ENCODE assay signal across 28 mouse cellular contexts in genomic region chr9:7669674-7670073, GRCm38 (mm10). TPM values are rescaled to one million over a fixed set of nuclear protein-coding genes. Genes with fewer than 3 reads are reported as not detected.
A peak's percentile ranks its signal among the peaks of the same experiment; 100 is the strongest.
DNase-seq lines count a peak whose midpoint lies in the region; ATAC-seq and TF ChIP-seq lines count a peak whose summit lies in the region.
"Had no signal": no experiment of that assay in that cellular context is flagged by ENCODE, and none has a peak within 500 bp of the region (broad histone marks: within the 10 kb centered on the region; RNA-seq: fewer than 3 reads in every experiment).

No protein-coding gene starts in this region.

- H3K4me2 ChIP-seq in embryonic facial prominence, embryonic 13.5 days = no peak overlapping the region
- no peak overlapping the region for H3K4me2 ChIP-seq in embryonic facial prominence, embryonic 14.5 days (ENCODE audit: low read depth, low read length)
- H3K4me2 ChIP-seq in embryonic facial prominence, embryonic 15.5 days (replicated peaks) = no peak overlapping the region
- no peak overlapping the region for H3K4me2 ChIP-seq in lung, postnatal 0 days (replicated peaks; ENCODE audit: low read depth, low read length)

- no peak for TF ChIP-seq EP300 in lung, postnatal 0 days (IDR thresholded peaks at IDR 0.05)

- no peak overlapping the region for H3K9ac ChIP-seq in embryonic facial prominence, embryonic 13.5 days
- H3K9ac ChIP-seq in embryonic facial prominence, embryonic 14.5 days (ENCODE audit: low read depth, low read length) = no peak overlapping the region
- H3K9ac ChIP-seq in embryonic facial prominence, embryonic 15.5 days = no peak overlapping the region
- no peak overlapping the region for H3K9ac ChIP-seq in lung, postnatal 0 days (replicated peaks; ENCODE audit: low read depth)

- H3K36me3 ChIP-seq in embryonic facial prominence, embryonic 13.5 days = no peaks in the 10 kb centered on the region
- H3K36me3 ChIP-seq in embryonic facial prominence, embryonic 10.5 days (replicated peaks) = no peaks in the 10 kb centered on the region
- H3K36me3 ChIP-seq in embryonic facial prominence, embryonic 14.5 days (ENCODE audit: control insufficient read depth, insufficient read depth, low read length) = no peaks in the 10 kb centered on the region
- H3K36me3 ChIP-seq in embryonic facial prominence, embryonic 15.5 days = no peaks in the 10 kb centered on the region
- H3K36me3 ChIP-seq in lung, postnatal 0 days (ENCODE audit: insufficient read depth, low read length) = no peaks in the 10 kb centered on the region
- H3K36me3 ChIP-seq: G1E had no signal

- no peaks in the 10 kb centered on the region for H3K27me3 ChIP-seq in embryonic facial prominence, embryonic 13.5 days
- no peaks in the 10 kb centered on the region for H3K27me3 ChIP-seq in embryonic facial prominence, embryonic 10.5 days (replicated peaks; ENCODE audit: low read depth, poor library complexity, severe bottlenecking)
- H3K27me3 ChIP-seq in embryonic facial prominence, embryonic 14.5 days (replicated peaks; ENCODE audit: control insufficient read depth, insufficient read depth, low read length) = no peaks in the 10 kb centered on the region
- no peaks in the 10 kb centered on the region for H3K27me3 ChIP-seq in embryonic facial prominence, embryonic 15.5 days
- no peaks in the 10 kb centered on the region for H3K27me3 ChIP-seq in lung, postnatal 0 days (replicated peaks; ENCODE audit: insufficient read depth, low read length)
- H3K27me3 ChIP-seq: CH12.LX, Patski had no signal

- no peaks in the 10 kb centered on the region for H3K4me1 ChIP-seq in embryonic facial prominence, embryonic 13.5 days
- H3K4me1 ChIP-seq in embryonic facial prominence, embryonic 10.5 days = peaks cover 6% of the 10 kb centered on the region; the same call in 1 of the 2 replicates
- no peaks in the 10 kb centered on the region for H3K4me1 ChIP-seq in embryonic facial prominence, embryonic 14.5 days (ENCODE audit: control insufficient read depth, insufficient read depth, low read length)
- H3K4me1 ChIP-seq in embryonic facial prominence, embryonic 15.5 days = no peaks in the 10 kb centered on the region
- H3K4me1 ChIP-seq in lung, postnatal 0 days (ENCODE audit: insufficient read depth, low read depth, low read length) = no peaks in the 10 kb centered on the region

- H3K9me3 ChIP-seq in embryonic facial prominence, embryonic 13.5 days = no peaks in the 10 kb centered on the region
- H3K9me3 ChIP-seq in embryonic facial prominence, embryonic 10.5 days = no peaks in the 10 kb centered on the region
- H3K9me3 ChIP-seq in embryonic facial prominence, embryonic 14.5 days (ENCODE audit: control insufficient read depth, low read length) = no peaks in the 10 kb centered on the region
- H3K9me3 ChIP-seq in embryonic facial prominence, embryonic 15.5 days (replicated peaks) = no peaks in the 10 kb centered on the region
- no peaks in the 10 kb centered on the region for H3K9me3 ChIP-seq in lung, postnatal 0 days (ENCODE audit: low read length)
- H3K9me3 ChIP-seq: G1E had no signal

- no peak for TF ChIP-seq CTCF in lung, postnatal 0 days (IDR thresholded peaks at IDR 0.05)

- 52% methylated on average over 1 of the region's 1 CpGs for whole genome bisulfite sequencing in embryonic facial prominence, embryonic 13.5 days
- 90% methylated on average over 1 of the region's 1 CpGs for WGBS in embryonic facial prominence, embryonic 10.5 days
- WGBS in embryonic facial prominence, embryonic 14.5 days = 43% methylated on average over 1 of the region's 1 CpGs
- WGBS in embryonic facial prominence, embryonic 15.5 days = 73% methylated on average over 1 of the region's 1 CpGs
- WGBS in lung, postnatal 0 days = 83% methylated on average over 1 of the region's 1 CpGs

- H3K27ac ChIP-seq in embryonic facial prominence, embryonic 13.5 days = peak overlapping the region; percentile 14; the same call in 1 of the 2 replicates
- H3K27ac ChIP-seq in embryonic facial prominence, embryonic 10.5 days (replicated peaks) = no peak overlapping the region
- H3K27ac ChIP-seq in embryonic facial prominence, embryonic 14.5 days (replicated peaks; ENCODE audit: low read depth, low read length) = no peak overlapping the region
- H3K27ac ChIP-seq in embryonic facial prominence, embryonic 15.5 days (replicated peaks) = no peak overlapping the region
- no peak overlapping the region for H3K27ac ChIP-seq in lung, postnatal 0 days (ENCODE audit: low read length)

- no peak overlapping the region for H3K4me3 ChIP-seq in embryonic facial prominence, embryonic 13.5 days
- H3K4me3 ChIP-seq in embryonic facial prominence, embryonic 10.5 days = no peak overlapping the region
- H3K4me3 ChIP-seq in embryonic facial prominence, embryonic 14.5 days (ENCODE audit: low read depth, low read length) = no peak overlapping the region
- H3K4me3 ChIP-seq in embryonic facial prominence, embryonic 15.5 days (replicated peaks) = no peak overlapping the region
- no peak overlapping the region for H3K4me3 ChIP-seq in lung, postnatal 0 days (ENCODE audit: low read depth, low read length)

- ATAC-seq in embryonic facial prominence, embryonic 13.5 days (ENCODE audit: insufficient number of reproducible peaks, insufficient read depth, low FRiP score, low TSS enrichment, low read depth) = peak; percentile 52; the same call in 1 of the 2 replicates
- peak; percentile 44; the same call in 1 of the 2 replicates for ATAC-seq in embryonic facial prominence, embryonic 14.5 days (ENCODE audit: low read depth)
- peak; percentile 47; the same call in 1 of the 2 replicates for ATAC-seq in embryonic facial prominence, embryonic 15.5 days (ENCODE audit: insufficient number of reproducible peaks, low FRiP score, low TSS enrichment, low read depth)
- no peak for ATAC-seq in lung, postnatal 0 days
- ATAC-seq: activated CD4-positive, CD25-positive, alpha-beta regulatory T cell, adult 4 months; CD4-positive, CD25-positive, alpha-beta regulatory T cell, adult 4 months; Patski had no signal

- DNase-seq in embryonic facial prominence, embryonic 10.5 days (ENCODE audit: low spot score) = no peak
- DNase-seq in heart, adult 11 months = peak; percentile 1
- DNase-seq in heart, postnatal 4 days = no peak
- peak; percentile 70 for DNase-seq in embryonic facial prominence, embryonic 14.5 days (ENCODE audit: low spot score)
- DNase-seq in lung, postnatal 0 days (ENCODE audit: low spot score) = no peak
- no peak for DNase-seq in kidney, adult 9 months
- DNase-seq: adrenal gland, adult 2 months; adrenal gland, adult 8-10 months; adrenal gland, postnatal 10 days; adrenal gland, postnatal 14 days; adrenal gland, postnatal 25 days; adrenal gland, postnatal 36 days; B cell, adult 2 months; cerebellum, adult 11 months; cerebellum, adult 11-12 months had no signal

RNA-seq across cellular contexts. Expression of gene Mmp7, which starts 22.2 kb away (rescaled TPM):
- not detected in 2 replicates for polyA plus RNA-seq in embryonic facial prominence, embryonic 13.5 days (2015; fragmentation: Nextera tagmentation; extraction: Ambion mirVana)
- not detected in 2 replicates for polyA plus RNA-seq in embryonic facial prominence, embryonic 10.5 days (2016; fragmentation: Nextera tagmentation; extraction: Ambion mirVana)
- total RNA-seq in heart, postnatal 4 days (2021) = not detected
- polyA plus RNA-seq in embryonic facial prominence, embryonic 14.5 days (2014; fragmentation: Nextera tagmentation; extraction: Ambion mirVana) = 0.20 TPM in 1 of 2 replicates, not detected in the other
- polyA plus RNA-seq in embryonic facial prominence, embryonic 15.5 days (2015; fragmentation: Nextera tagmentation; extraction: Ambion mirVana) = 0.16 TPM in 1 of 2 replicates, not detected in the other
- not detected in 2 replicates for polyA plus RNA-seq in lung, postnatal 0 days (2015; fragmentation: Nextera tagmentation; extraction: Ambion mirVana)
- total RNA-seq: adrenal gland, adult 18-20 months; adrenal gland, adult 2 months; adrenal gland, adult 8-10 months; adrenal gland, postnatal 10 days; adrenal gland, postnatal 14 days; adrenal gland, postnatal 25 days; adrenal gland, postnatal 36 days; adrenal gland, postnatal 4 days; CH12.LX; ES-E14; G1E; MEL had no signal
- polyA plus RNA-seq: activated CD4-positive, CD25-positive, alpha-beta regulatory T cell, adult 4 months; adrenal gland, adult 2 months; brain, embryonic 14.5 days; C2C12; CD4-positive, CD25-positive, alpha-beta regulatory T cell, adult 4 months; G1E; Patski had no signal

RNA-seq across cellular contexts. Expression of gene Mmp20, which starts 41.6 kb away (rescaled TPM):
- polyA plus RNA-seq in embryonic facial prominence, embryonic 13.5 days (2015; fragmentation: Nextera tagmentation; extraction: Ambion mirVana) = not detected in 2 replicates
- polyA plus RNA-seq in embryonic facial prominence, embryonic 10.5 days (2016; fragmentation: Nextera tagmentation; extraction: Ambion mirVana) = not detected in 2 replicates
- total RNA-seq in heart, postnatal 4 days (2021) = not detected
- not detected in 2 replicates for polyA plus RNA-seq in embryonic facial prominence, embryonic 14.5 days (2014; fragmentation: Nextera tagmentation; extraction: Ambion mirVana)
- not detected in 2 replicates for polyA plus RNA-seq in embryonic facial prominence, embryonic 15.5 days (2015; fragmentation: Nextera tagmentation; extraction: Ambion mirVana)
- polyA plus RNA-seq in lung, postnatal 0 days (2015; fragmentation: Nextera tagmentation; extraction: Ambion mirVana) = not detected in 2 replicates
- total RNA-seq: adrenal gland, adult 18-20 months; adrenal gland, adult 2 months; adrenal gland, adult 8-10 months; adrenal gland, postnatal 10 days; adrenal gland, postnatal 14 days; adrenal gland, postnatal 25 days; adrenal gland, postnatal 36 days; adrenal gland, postnatal 4 days; G1E; MEL had no signal
- polyA plus RNA-seq: activated CD4-positive, CD25-positive, alpha-beta regulatory T cell, adult 4 months; adrenal gland, adult 2 months; brain, embryonic 14.5 days; C2C12; CD4-positive, CD25-positive, alpha-beta regulatory T cell, adult 4 months; G1E; Patski had no signal

Comparison
In these comparisons a context has a peak if more than half of its experiments do, and no peak if none do; other contexts are left out.
1. DNase-seq: peak in heart, adult 11 months (single experiment) and embryonic facial prominence, embryonic 14.5 days (single experiment); none in embryonic facial prominence, embryonic 10.5 days (single experiment), heart, postnatal 4 days (single experiment), lung, postnatal 0 days (single experiment) and kidney, adult 9 months (single experiment).